Mouse (Mus musculus) C2C12 (cell line): ENCODE results near the gene Arhgef12. TPM values are rescaled to one million over a fixed set of nuclear protein-coding genes. Genes with fewer than 3 reads are reported as not detected.

Source experiments
- H3K27me3 ChIP-seq: one replicate; pipeline ENCODE4 v1.6.1; 2011; ENCODE audit not compliant: control insufficient read depth, insufficient read depth, insufficient read length
- H3K36me3 ChIP-seq: one replicate; pipeline ENCODE4 v1.6.1; 2011; ENCODE audit not compliant: control insufficient read depth, insufficient read depth
- H3K4me3 ChIP-seq: one replicate; pipeline ENCODE4 v1.5.1; 2011; ENCODE audit warnings: mild to moderate bottlenecking, control low read depth; ENCODE audit not compliant: poor library complexity, insufficient read depth, severe bottlenecking
- H3K79me2 ChIP-seq: one replicate; pipeline ENCODE4 v1.6.1; 2011; ENCODE audit not compliant: control insufficient read depth, insufficient read depth
- H3K79me3 ChIP-seq: one replicate; pipeline ENCODE4 v1.6.1; 2011; ENCODE audit warnings: low read depth, control low read depth
- H3ac ChIP-seq: one replicate; pipeline ENCODE3; 2011; ENCODE audit warnings: low read depth; ENCODE audit not compliant: control insufficient read depth, insufficient read length
- CEBPB ChIP-seq: IDR thresholded peaks from one replicate; pipeline ENCODE4 v1.6.1; 2011; ENCODE audit warnings: low read depth, mild to moderate bottlenecking, control low read depth, moderate library complexity
- CTCF ChIP-seq: IDR thresholded peaks from one replicate; pipeline ENCODE4 v1.5.1; 2011; ENCODE audit not compliant: control insufficient read depth, insufficient read depth, insufficient read length
- FOSL1 ChIP-seq: IDR thresholded peaks from one replicate; pipeline ENCODE4 v1.8.0; 2011; ENCODE audit warnings: mild to moderate bottlenecking, low read length; ENCODE audit not compliant: poor library complexity, insufficient read depth, severe bottlenecking
- MAX ChIP-seq: IDR thresholded peaks from one replicate; pipeline ENCODE4 v1.6.1; 2011; ENCODE audit warnings: mild to moderate bottlenecking, control low read depth
- MYOD1 ChIP-seq: IDR thresholded peaks from one replicate; pipeline ENCODE4 v1.6.1; 2011; ENCODE audit warnings: low read depth; ENCODE audit not compliant: control insufficient read depth, insufficient read length
- MYOG ChIP-seq: IDR thresholded peaks from one replicate; pipeline ENCODE4 v1.6.1; 2011; ENCODE audit not compliant: control insufficient read depth, insufficient read length; ENCODE audit errors: extremely low read depth
- USF1 ChIP-seq: IDR thresholded peaks from one replicate; pipeline ENCODE4 v1.6.1; 2011; ENCODE audit warnings: low read depth, mild to moderate bottlenecking, control low read depth, moderate library complexity
- polyA plus RNA-seq: library from polyadenylated mRNA; unstranded; fragments of >200 nt; fragmentation: generic; extraction: Trizol; gene quantifications from one replicate; pipeline ENCODE4 v1.2.1, GENCODE M21; 2012; ENCODE audit warnings: missing spikeins

The Arhgef12 gene
- polyA plus RNA-seq, 1 experiment, result 13.8 TPM

GRCm38 (mm10) chr9:43083441-43084055, 23.5 kb downstream of the Arhgef12 start:
- H3ac ChIP-seq, result no peak overlapping the region
- no peak overlapping the region for H3K4me3 ChIP-seq
- no peaks in the 10 kb centered on the region for H3K27me3 ChIP-seq
- peaks cover 100% of the 10 kb centered on the region for H3K79me2 ChIP-seq
- H3K79me3 ChIP-seq, result peaks cover 83% of the 10 kb centered on the region
- TF ChIP-seq MYOG, result no peak
- TF ChIP-seq MAX, result no peak
- no peak for TF ChIP-seq CEBPB
- TF ChIP-seq FOSL1, result no peak
- no peaks in the 10 kb centered on the region for H3K36me3 ChIP-seq

- no peaks in the 10 kb centered on the region for H3K27me3 ChIP-seq
- peaks cover 99% of the 10 kb centered on the region for H3K79me2 ChIP-seq
- no peak overlapping the region for H3ac ChIP-seq
- no peaks in the 10 kb centered on the region for H3K36me3 ChIP-seq
- no peak overlapping the region for H3K4me3 ChIP-seq
- TF ChIP-seq CEBPB, result no peak
- H3K79me3 ChIP-seq, result peaks cover 88% of the 10 kb centered on the region
These were observed 28.3 kb downstream of the Arhgef12 start for GRCm38 (mm10) chr9:43078711-43079110.

GRCm38 (mm10) chr9:43076163-43076562, 30.9 kb downstream of the Arhgef12 start:
- Histone ChIP-seq H3ac (no peak overlapping the region), H3K27me3 (no peaks in the 10 kb centered on the region), H3K4me3 (no peak overlapping the region), H3K79me3 (peaks cover 81% of the 10 kb centered on the region), H3K36me3 (no peaks in the 10 kb centered on the region), H3K79me2 (peaks cover 97% of the 10 kb centered on the region)
- TF ChIP-seq USF1 (no peak), FOSL1 (no peak), MYOG (no peak), CTCF (no peak), MAX (no peak), CEBPB (no peak), MYOD1 (no peak)

- no peaks in the 10 kb centered on the region for H3K27me3 ChIP-seq
- no peak overlapping the region for H3K4me3 ChIP-seq
- H3K79me2 ChIP-seq, result peaks cover 97% of the 10 kb centered on the region
- TF ChIP-seq CEBPB (no peak), MYOD1 (no peak), MYOG (no peak), USF1 (no peak), FOSL1 (no peak), CTCF (no peak), MAX (no peak)
- H3K79me3 ChIP-seq, result peaks cover 72% of the 10 kb centered on the region
- H3ac ChIP-seq, result no peak overlapping the region
- no peaks in the 10 kb centered on the region for H3K36me3 ChIP-seq
These were observed 32.4 kb downstream of the Arhgef12 start for GRCm38 (mm10) chr9:43074611-43075010.

- H3K79me2 ChIP-seq, result peaks cover 97% of the 10 kb centered on the region
- TF ChIP-seq MYOD1, result no peak
- no peak for TF ChIP-seq MAX
These were observed 35.3 kb downstream of the Arhgef12 start for GRCm38 (mm10) chr9:43071741-43072140.

GRCm38 (mm10) chr9:43071176-43071575, 35.9 kb downstream of the Arhgef12 start:
- Histone ChIP-seq H3K27me3 (no peaks in the 10 kb centered on the region), H3ac (no peak overlapping the region), H3K79me2 (peaks cover 97% of the 10 kb centered on the region), H3K36me3 (no peaks in the 10 kb centered on the region), H3K79me3 (peaks cover 68% of the 10 kb centered on the region), H3K4me3 (no peak overlapping the region)
- no peak for TF ChIP-seq FOSL1
- no peak for TF ChIP-seq CEBPB
- TF ChIP-seq MYOG, result no peak
- TF ChIP-seq MAX, result no peak
- no peak for TF ChIP-seq MYOD1
- no peak for TF ChIP-seq USF1
- TF ChIP-seq CTCF, result no peak

More at GRCm38 (mm10) chr9:43071741-43072140, 35.3 kb downstream of the Arhgef12 start:
- H3K27me3 ChIP-seq, result no peaks in the 10 kb centered on the region
- H3ac ChIP-seq, result no peak overlapping the region
- peaks cover 66% of the 10 kb centered on the region for H3K79me3 ChIP-seq
- no peak overlapping the region for H3K4me3 ChIP-seq
- no peaks in the 10 kb centered on the region for H3K36me3 ChIP-seq
